10 mouse cellular contexts compared by ENCODE assay signal in genomic region chr14:121103459-121103858, GRCm38 (mm10).
A peak's percentile ranks its signal among the peaks of the same experiment; 100 is the strongest.
DNase-seq lines count a peak whose midpoint lies in the region; ATAC-seq lines count a peak whose summit lies in the region.
"Had no signal": no experiment of that assay in that cellular context is flagged by ENCODE, and none has a peak within 500 bp of the region (broad histone marks: within the 10 kb centered on the region; RNA-seq: fewer than 3 reads in every experiment).

No protein-coding gene starts in this region.

- peaks cover 5% of the 10 kb centered on the region; the same call in 1 of the 2 replicates for H3K36me3 ChIP-seq in forebrain, embryonic 14.5 days (ENCODE audit: control insufficient read depth, insufficient read depth, low read length)
- no peaks in the 10 kb centered on the region for H3K36me3 ChIP-seq in forebrain, embryonic 16.5 days (ENCODE audit: control insufficient read depth, insufficient read depth)

- H3K27ac ChIP-seq in forebrain, embryonic 14.5 days (ENCODE audit: low read depth, low read length), result 0 out of 2 replicates have a peak overlapping the region, but pooled peaks have one; percentile 23
- no peak overlapping the region; the same call in 1 of the 2 replicates for H3K27ac ChIP-seq in forebrain, embryonic 16.5 days (ENCODE audit: low read length)

- no peak overlapping the region for H3K9ac ChIP-seq in forebrain, embryonic 14.5 days (ENCODE audit: low read length)
- no peak overlapping the region for H3K9ac ChIP-seq in forebrain, embryonic 16.5 days (replicated peaks; ENCODE audit: low read depth, low read length)

- 63% methylated on average over 9 of the region's 9 CpGs for WGBS in forebrain, embryonic 14.5 days
- 45% methylated on average over 9 of the region's 9 CpGs for WGBS in forebrain, embryonic 16.5 days

- H3K9me3 ChIP-seq in forebrain, embryonic 14.5 days (replicated peaks; ENCODE audit: control insufficient read depth, low read length), result no peaks in the 10 kb centered on the region
- no peaks in the 10 kb centered on the region for H3K9me3 ChIP-seq in forebrain, embryonic 16.5 days (ENCODE audit: control insufficient read depth, low read length)

- H3K4me1 ChIP-seq in forebrain, embryonic 14.5 days (ENCODE audit: control insufficient read depth, insufficient read depth, low read length), result no peaks in the 10 kb centered on the region; the same call in none of the 2 replicates
- peaks cover 18% of the 10 kb centered on the region for H3K4me1 ChIP-seq in forebrain, embryonic 16.5 days (replicated peaks; ENCODE audit: control insufficient read depth, insufficient read depth, low read length)

- ATAC-seq in forebrain, embryonic 14.5 days, result peak; percentile 16; the same call in 1 of the 2 replicates
- ATAC-seq in forebrain, embryonic 16.5 days, result no peak

- DNase-seq in forebrain, embryonic 14.5 days (ENCODE audit: low spot score), result peak; percentile 43
- peak; percentile 36 for DNase-seq in urinary bladder, postnatal 14 days (ENCODE audit: low spot score)
- DNase-seq in urinary bladder, adult 2 months (ENCODE audit: low spot score), result no peak
- DNase-seq in kidney, postnatal 25 days, result peak; percentile 63 to 82
- no peak for DNase-seq in thymus, adult 18-20 months
- DNase-seq in left cerebral cortex, postnatal 10 days (ENCODE audit: extremely low spot score in 1 of 2, low spot score in 2 of 2), result no peak
- DNase-seq in thymus, postnatal 10 days (ENCODE audit: low spot score in 2 of 2), result no peak
- DNase-seq: B cell, adult 2 months; heart, postnatal 36 days had no signal

- intact Hi-C loops in left cerebral cortex, postnatal 10 days (cut with DNase I), result no loop called here

- H3K4me3 ChIP-seq in forebrain, embryonic 14.5 days (ENCODE audit: low read depth, low read length), result no peak overlapping the region
- no peak overlapping the region for H3K4me3 ChIP-seq in forebrain, embryonic 16.5 days (replicated peaks; ENCODE audit: low read length)

- H3K4me2 ChIP-seq in forebrain, embryonic 14.5 days (ENCODE audit: low read length), result no peak overlapping the region
- no peak overlapping the region for H3K4me2 ChIP-seq in forebrain, embryonic 16.5 days (ENCODE audit: low read length)

- no peaks in the 10 kb centered on the region for H3K27me3 ChIP-seq in forebrain, embryonic 14.5 days (replicated peaks; ENCODE audit: control insufficient read depth, insufficient read depth, low read length)
- H3K27me3 ChIP-seq in forebrain, embryonic 16.5 days (replicated peaks; ENCODE audit: control insufficient read depth, insufficient read depth, low read length), result no peaks in the 10 kb centered on the region

Comparison
In these comparisons a context has a peak if more than half of its experiments do, and no peak if none do; other contexts are left out.
1. DNase-seq: peak in forebrain, embryonic 14.5 days (single experiment), urinary bladder, postnatal 14 days (single experiment) and kidney, postnatal 25 days (2 of 2); none in urinary bladder, adult 2 months (single experiment), thymus, adult 18-20 months (0 of 2), left cerebral cortex, postnatal 10 days (0 of 2) and thymus, postnatal 10 days (0 of 2).